Mouse (Mus musculus) MEL (cell line): Measurements from ENCODE around the gene Vgf.

ENCODE experiments used
- CTCF ChIP-seq, 3 experiments: IDR thresholded peaks in 2 of 3; conservative IDR thresholded peaks in 1 of 3; 2 replicates each; pipeline ENCODE4 v1.5.1; 2011 to 2012; ENCODE audit warnings: low read length in 3 of 3, low read depth in 2 of 3, mild to moderate bottlenecking in 2 of 3, improper control_type of control experiment in 1 of 3, inconsistent platforms in 1 of 3, mixed read lengths in 1 of 3, moderate library complexity in 1 of 3; ENCODE audit not compliant: control insufficient read depth in 1 of 3, insufficient read depth in 1 of 3, poor library complexity in 1 of 3, severe bottlenecking in 1 of 3
- E2F4 ChIP-seq: IDR thresholded peaks from 2 replicates; pipeline ENCODE4 v1.6.1; 2011; ENCODE audit warnings: low read depth, low read length, improper control_type of control experiment, borderline replicate concordance
- MAFK ChIP-seq: IDR thresholded peaks from 2 replicates; pipeline ENCODE4 v1.6.1; 2011; ENCODE audit warnings: low read depth, mild to moderate bottlenecking, low read length, improper control_type of control experiment, borderline replicate concordance
- POLR2AphosphoS2 ChIP-seq: IDR thresholded peaks from 2 replicates; pipeline ENCODE4 v1.6.1; 2011; ENCODE audit warnings: low read length, improper control_type of control experiment

- TF ChIP-seq E2F4: no peak
- TF ChIP-seq POLR2AphosphoS2: no peak
- no peak for TF ChIP-seq MAFK
- TF ChIP-seq CTCF (IDR thresholded peaks at IDR 0.05 in 2 of 3, conservative IDR thresholded peaks at IDR 0.05 in 1 of 3; ENCODE audit: control insufficient read depth in 1 of 3, insufficient read depth in 1 of 3, low read depth in 2 of 3, low read length in 3 of 3, poor library complexity in 1 of 3, severe bottlenecking in 1 of 3): no peak
Measured at GRCm38 (mm10) chr5:137039453-137039852, 13.3 kb downstream of the Vgf start.
